Mouse (Mus musculus): Measurements from ENCODE around the gene Mrgprg. TPM values are rescaled to one million over a fixed set of nuclear protein-coding genes. Genes with fewer than 3 reads are reported as not detected.

Mrgprg gene
- total RNA-seq, 2 experiments from 2014 or later = not detected

- intact Hi-C loops (cut with DNase I) = no loop called here
- no peak for TF ChIP-seq CTCF (IDR thresholded peaks at IDR 0.05)
- H3K27ac ChIP-seq = no peak overlapping the region
- no peak for DNase-seq (ENCODE audit: extremely low spot score in 1 of 2, low spot score in 2 of 2)
- H3K4me3 ChIP-seq = no peak overlapping the region
Measured at GRCm38 (mm10) chr7:143752606-143753005, 14.2 kb downstream of the Mrgprg start.

- DNase-seq (ENCODE audit: extremely low spot score in 1 of 2, low spot score in 2 of 2) = no peak
- TF ChIP-seq CTCF (IDR thresholded peaks at IDR 0.05) = no peak
- Histone ChIP-seq H3K4me3 (no peak overlapping the region), H3K27ac (no peak overlapping the region)
- intact Hi-C loops (cut with DNase I) = no loop called here
Measured at GRCm38 (mm10) chr7:143752056-143752455, 14.7 kb downstream of the Mrgprg start.

GRCm38 (mm10) chr7:143751380-143751779, 15.4 kb downstream of the Mrgprg start:
- H3K4me3 ChIP-seq = no peak overlapping the region
- intact Hi-C loops (cut with DNase I) = no loop called here
- H3K27ac ChIP-seq = no peak overlapping the region
- no peak for DNase-seq (ENCODE audit: extremely low spot score in 1 of 2, low spot score in 2 of 2)
- no peak for TF ChIP-seq CTCF (IDR thresholded peaks at IDR 0.05)

GRCm38 (mm10) chr7:143749045-143749444, 17.7 kb downstream of the Mrgprg start:
- no peak overlapping the region for H3K27ac ChIP-seq
- TF ChIP-seq CTCF (IDR thresholded peaks at IDR 0.05) = no peak
- intact Hi-C loops (cut with DNase I) = loop anchor here (5.0 kb wide), 1 partner anchor 597 kb away; no protein-coding TSS in a partner anchor
- DNase-seq (ENCODE audit: extremely low spot score in 1 of 2, low spot score in 2 of 2) = no peak
- H3K4me3 ChIP-seq = no peak overlapping the region

GRCm38 (mm10) chr7:143748041-143748868, 18.5 kb downstream of the Mrgprg start:
- peak; percentile 85 to 91 for DNase-seq (ENCODE audit: extremely low spot score in 1 of 2, low spot score in 2 of 2)
- Histone ChIP-seq H3K27ac (no peak overlapping the region), H3K4me3 (peak overlapping the region; percentile 19)
- TF ChIP-seq CTCF (IDR thresholded peaks at IDR 0.05) = peak; percentile 84
- intact Hi-C loops (cut with DNase I) = loop anchor here (1.0 to 5.0 kb wide), 2 partner anchors 42 to 596 kb away; no protein-coding TSS in a partner anchor

- TF ChIP-seq CTCF (IDR thresholded peaks at IDR 0.05) = no peak
- intact Hi-C loops (cut with DNase I) = no loop called here
- DNase-seq (ENCODE audit: extremely low spot score in 1 of 2, low spot score in 2 of 2) = no peak
- Histone ChIP-seq H3K27ac (peak overlapping the region; percentile 94), H3K4me3 (peak overlapping the region; percentile 84)
Measured at GRCm38 (mm10) chr7:143740653-143741052, 26.1 kb downstream of the Mrgprg start.

- no peak for TF ChIP-seq CTCF (IDR thresholded peaks at IDR 0.05)
- intact Hi-C loops (cut with DNase I) = no loop called here
- peak overlapping the region; percentile 94 for H3K27ac ChIP-seq
- peak overlapping the region; percentile 84 for H3K4me3 ChIP-seq
- peak; percentile 78 to 80 for DNase-seq (ENCODE audit: extremely low spot score in 1 of 2, low spot score in 2 of 2)
Measured at GRCm38 (mm10) chr7:143739511-143740461, 27.0 kb downstream of the Mrgprg start.

GRCm38 (mm10) chr7:143738601-143739006, 28.2 kb downstream of the Mrgprg start:
- intact Hi-C loops (cut with DNase I) = no loop called here
- DNase-seq (ENCODE audit: extremely low spot score in 1 of 2, low spot score in 2 of 2) = no peak
- peak overlapping the region; percentile 84 for H3K4me3 ChIP-seq
- no peak for TF ChIP-seq CTCF (IDR thresholded peaks at IDR 0.05)
- H3K27ac ChIP-seq = peak overlapping the region; percentile 1; the same call in 1 of the 2 replicates

- no peak for TF ChIP-seq CTCF (IDR thresholded peaks at IDR 0.05)
- H3K4me3 ChIP-seq = peak overlapping the region; percentile 84
- intact Hi-C loops (cut with DNase I) = no loop called here
- DNase-seq (ENCODE audit: extremely low spot score in 1 of 2, low spot score in 2 of 2) = no peak
- no peak overlapping the region; the same call in 1 of the 2 replicates for H3K27ac ChIP-seq
Measured at GRCm38 (mm10) chr7:143738194-143738593, 28.6 kb downstream of the Mrgprg start.

GRCm38 (mm10) chr7:143733746-143734145, 33.0 kb downstream of the Mrgprg start:
- intact Hi-C loops (cut with DNase I) = no loop called here
- DNase-seq (ENCODE audit: extremely low spot score in 1 of 2, low spot score in 2 of 2) = no peak
- H3K27ac ChIP-seq = no peak overlapping the region
- no peak for TF ChIP-seq CTCF (IDR thresholded peaks at IDR 0.05)
- H3K4me3 ChIP-seq = no peak overlapping the region

GRCm38 (mm10) chr7:143729886-143730285, 36.9 kb downstream of the Mrgprg start:
- no peak overlapping the region for H3K27ac ChIP-seq
- no peak overlapping the region for H3K4me3 ChIP-seq
- TF ChIP-seq CTCF (IDR thresholded peaks at IDR 0.05) = no peak
- no peak for DNase-seq (ENCODE audit: extremely low spot score in 1 of 2, low spot score in 2 of 2)
- intact Hi-C loops (cut with DNase I) = no loop called here

- no peak overlapping the region for H3K27ac ChIP-seq
- intact Hi-C loops (cut with DNase I) = no loop called here
- TF ChIP-seq CTCF (IDR thresholded peaks at IDR 0.05) = no peak; the same call in 1 of the 2 replicates
- DNase-seq (ENCODE audit: extremely low spot score in 1 of 2, low spot score in 2 of 2) = no peak
- no peak overlapping the region for H3K4me3 ChIP-seq
Measured at GRCm38 (mm10) chr7:143726396-143726795, 40.4 kb downstream of the Mrgprg start.
